Mouse (Mus musculus) v-Abl transformed pro-B cells (cell line): ENCODE measurements around the gene Nup107.

Source experiments
- in situ Hi-C, 2 experiments: fragments of 400-800 bp; cut with MboI; formaldehyde crosslinking; loops; one replicate each; pipeline ENCODE4 v1.15.1; 2025; ENCODE audit not compliant: unreplicated experiment in 2 of 2

Nup107 gene

GRCm38 (mm10) chr10:117755086-117755798 lies 37.3 kb downstream of the Nup107 start:
- in situ Hi-C loops: no loop called here

- in situ Hi-C loops: no loop called here
Observed at GRCm38 (mm10) chr10:117754609-117754940, 37.9 kb downstream of the Nup107 start.

GRCm38 (mm10) chr10:117753711-117754608 lies 38.5 kb downstream of the Nup107 start:
- in situ Hi-C loops: no loop called here

- in situ Hi-C loops: no loop called here
Observed at GRCm38 (mm10) chr10:117752851-117753647, 39.5 kb downstream of the Nup107 start.

- in situ Hi-C loops: no loop called here
Observed at GRCm38 (mm10) chr10:117752304-117752821, 40.1 kb downstream of the Nup107 start.

- in situ Hi-C loops: no loop called here
Observed at GRCm38 (mm10) chr10:117751744-117752143, 40.8 kb downstream of the Nup107 start.

- in situ Hi-C loops: no loop called here
Observed at GRCm38 (mm10) chr10:117751282-117751610, 41.3 kb downstream of the Nup107 start.

GRCm38 (mm10) chr10:117750529-117751281 lies 41.8 kb downstream of the Nup107 start:
- in situ Hi-C loops: no loop called here

GRCm38 (mm10) chr10:117749787-117750343 lies 42.6 kb downstream of the Nup107 start:
- in situ Hi-C loops: loop anchor here (25.0 kb wide), 3 partner anchors 237 to 787 kb away; no protein-coding TSS in a partner anchor

GRCm38 (mm10) chr10:117749050-117749686 lies 43.3 kb downstream of the Nup107 start:
- in situ Hi-C loops: loop anchor here (25.0 kb wide), 3 partner anchors 238 to 788 kb away; no protein-coding TSS in a partner anchor

- in situ Hi-C loops: loop anchor here (25.0 kb wide), 3 partner anchors 239 to 789 kb away; no protein-coding TSS in a partner anchor
Observed at GRCm38 (mm10) chr10:117748276-117749049, 44.0 kb downstream of the Nup107 start.

GRCm38 (mm10) chr10:117747711-117748110 lies 44.8 kb downstream of the Nup107 start:
- in situ Hi-C loops: loop anchor here (25.0 kb wide), 3 partner anchors 240 to 790 kb away; no protein-coding TSS in a partner anchor

GRCm38 (mm10) chr10:117746297-117746883 lies 46.1 kb downstream of the Nup107 start, which contains the start of gene Slc35e3:
Gene Slc35e3, minus strand, starts transcription at chr10:117746365.
- in situ Hi-C loops: loop anchor here (25.0 kb wide), 3 partner anchors 241 to 791 kb away; no protein-coding TSS in a partner anchor

- in situ Hi-C loops: loop anchor here (25.0 kb wide), 3 partner anchors 242 to 792 kb away; no protein-coding TSS in a partner anchor
Observed at GRCm38 (mm10) chr10:117745570-117746296, 46.8 kb downstream of the Nup107 start.

- in situ Hi-C loops: loop anchor here (25.0 kb wide), 3 partner anchors 243 to 793 kb away; no protein-coding TSS in a partner anchor
Observed at GRCm38 (mm10) chr10:117743917-117744316, 48.6 kb downstream of the Nup107 start.

- in situ Hi-C loops: loop anchor here (25.0 kb wide), 3 partner anchors 244 to 794 kb away; no protein-coding TSS in a partner anchor
Observed at GRCm38 (mm10) chr10:117743182-117743581, 49.3 kb downstream of the Nup107 start.

- in situ Hi-C loops: loop anchor here (25.0 kb wide), 3 partner anchors 245 to 795 kb away; no protein-coding TSS in a partner anchor
Observed at GRCm38 (mm10) chr10:117742618-117743017, 49.9 kb downstream of the Nup107 start.
